Mouse (Mus musculus) ES-E14 (cell line): Measurements from ENCODE around the gene Pdk3.

ENCODE experiments used
- CHD2 ChIP-seq: IDR thresholded peaks from 2 replicates; pipeline ENCODE4 v1.6.1; 2014; ENCODE audit warnings: mild to moderate bottlenecking, low read depth, low read length, inconsistent platforms
- HCFC1 ChIP-seq: IDR thresholded peaks from 2 replicates; pipeline ENCODE4 v1.6.1; 2012; ENCODE audit warnings: low read length, inconsistent platforms, borderline replicate concordance; ENCODE audit not compliant: insufficient read depth
- MAFK ChIP-seq: IDR thresholded peaks from 2 replicates; pipeline ENCODE4 v1.6.1; 2014; ENCODE audit warnings: mild to moderate bottlenecking, low read depth, low read length, inconsistent platforms; ENCODE audit not compliant: insufficient read depth
- ZC3H11A ChIP-seq: IDR thresholded peaks from 2 replicates; pipeline ENCODE4 v1.6.1; 2012; ENCODE audit warnings: low read depth, mild to moderate bottlenecking, inconsistent platforms, low read length, borderline replicate concordance
- ZNF384 ChIP-seq: IDR thresholded peaks from 2 replicates; pipeline ENCODE4 v1.6.1; 2012; ENCODE audit warnings: low read depth, low read length, inconsistent platforms

DNA sequence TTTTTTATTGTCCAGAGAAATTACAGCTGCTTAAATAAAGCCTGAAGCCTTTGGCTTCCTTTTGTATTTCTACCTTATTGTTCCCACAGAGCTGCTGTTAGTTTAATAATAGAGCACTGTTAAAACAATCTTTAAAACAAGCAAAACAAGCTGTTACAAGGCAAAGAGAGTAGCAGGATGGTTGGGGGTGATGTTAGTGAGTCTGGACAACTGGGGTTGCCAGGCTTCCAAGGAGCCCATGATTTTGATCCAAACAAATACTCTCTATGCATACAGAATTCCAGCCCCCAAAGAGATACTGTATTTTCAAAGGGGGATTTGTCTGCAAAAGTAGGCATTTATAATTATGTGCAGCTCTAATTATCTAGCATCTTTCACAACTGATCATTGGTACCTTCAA is 99.6 kb downstream of the Pdk3 start:
- TF ChIP-seq CHD2, result no peak
- TF ChIP-seq MAFK, result no peak
- TF ChIP-seq ZNF384, result no peak
- TF ChIP-seq ZC3H11A, result no peak
- TF ChIP-seq HCFC1, result no peak
